Mouse (Mus musculus) lung, adult 18-20 months (tissue): ENCODE data around the gene Tmod1.
A peak's percentile ranks its signal among the peaks of the same experiment; 100 is the strongest.

Experiments
- DNase-seq, 2 experiments: peaks; one replicate each; pipeline ENCODE4 v3.0.0; 2022; ENCODE audit warnings: mixed read lengths in 2 of 2

Tmod1 gene

DNA sequence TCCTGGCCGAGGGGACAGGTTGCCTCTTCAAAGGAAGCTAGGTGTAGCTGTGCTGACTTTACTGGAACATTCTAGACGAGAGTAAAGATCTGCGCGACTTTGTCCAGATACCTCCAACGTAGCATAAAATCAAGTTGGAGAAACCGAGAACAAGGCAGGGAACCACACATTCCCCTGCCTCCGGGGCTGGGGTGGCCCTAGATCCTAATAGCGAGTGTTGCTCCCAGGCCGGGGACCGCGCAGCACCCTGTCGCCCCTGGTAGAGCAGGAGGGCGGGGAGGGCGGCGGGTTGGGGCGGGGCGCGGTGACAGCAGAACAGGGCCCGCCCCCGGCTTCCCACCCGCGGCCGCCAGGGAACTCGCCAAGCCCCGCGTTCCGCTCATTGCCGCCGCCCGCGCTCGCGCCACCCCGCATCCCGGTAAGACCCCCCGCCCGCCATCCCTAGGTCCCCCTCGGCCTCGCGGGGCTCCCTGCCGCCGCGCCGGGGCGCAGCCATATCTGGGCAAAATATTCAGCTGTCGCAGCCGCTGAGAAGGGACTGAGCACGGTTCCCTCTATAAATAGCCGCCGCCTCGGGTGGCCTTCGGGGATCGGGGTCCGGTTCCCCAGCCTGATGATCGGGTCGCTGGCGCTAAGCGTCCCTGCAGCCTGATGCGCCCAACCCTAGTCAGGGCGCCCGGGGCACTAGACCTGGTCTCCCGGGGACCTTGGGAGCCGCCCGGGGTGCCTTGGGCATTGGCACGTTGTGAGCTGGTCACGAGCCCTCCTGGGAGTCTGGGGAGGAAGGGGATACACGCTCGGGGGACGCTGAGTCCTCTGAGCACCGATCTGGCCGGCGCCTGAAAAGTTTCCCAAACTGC is at the start of gene Tmod1:
Gene Tmod1, plus strand, starts transcription at position 44 of the 860 bp plus-strand sequence.
- peak; percentile 70 to 76 for DNase-seq

DNA sequence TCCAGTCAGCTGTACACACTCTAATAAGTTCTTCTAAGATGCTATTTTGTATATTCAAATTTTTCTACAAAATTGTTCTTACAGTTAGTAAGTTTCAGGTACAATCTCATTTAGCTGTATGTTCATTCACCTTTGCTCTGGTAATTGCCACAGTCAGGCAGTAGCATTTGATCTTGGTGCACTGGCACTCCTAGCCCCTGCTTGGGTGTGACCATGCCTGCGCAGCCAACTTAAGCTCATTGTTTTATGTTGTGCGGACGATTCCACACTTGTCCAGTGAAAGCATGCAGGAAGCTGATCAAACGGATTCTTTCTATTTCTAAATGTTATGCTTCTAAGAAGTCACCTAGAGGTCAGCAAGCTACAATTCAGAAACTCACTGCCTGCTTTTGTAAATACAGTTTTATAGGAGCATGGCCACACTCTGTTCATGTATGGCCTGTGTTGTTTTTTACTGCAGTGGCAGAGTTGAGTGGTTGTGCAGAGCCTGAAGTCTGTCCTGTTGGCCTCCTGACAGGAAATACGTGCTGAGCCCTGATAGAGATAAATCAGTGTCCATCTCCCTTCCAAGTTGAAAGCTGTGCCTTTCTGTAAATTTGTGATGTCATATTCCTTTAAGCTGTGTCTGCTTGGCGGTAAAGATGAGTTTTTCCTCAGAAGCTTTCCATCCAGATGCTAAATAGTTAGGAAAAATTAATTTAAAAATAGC is 48.2 kb upstream of the Tmod1 start:
- DNase-seq: no peak

- DNase-seq: no peak
These were observed 40.2 kb upstream of the Tmod1 start for GRCm38 (mm10) chr4:45998536-45998935.

DNA sequence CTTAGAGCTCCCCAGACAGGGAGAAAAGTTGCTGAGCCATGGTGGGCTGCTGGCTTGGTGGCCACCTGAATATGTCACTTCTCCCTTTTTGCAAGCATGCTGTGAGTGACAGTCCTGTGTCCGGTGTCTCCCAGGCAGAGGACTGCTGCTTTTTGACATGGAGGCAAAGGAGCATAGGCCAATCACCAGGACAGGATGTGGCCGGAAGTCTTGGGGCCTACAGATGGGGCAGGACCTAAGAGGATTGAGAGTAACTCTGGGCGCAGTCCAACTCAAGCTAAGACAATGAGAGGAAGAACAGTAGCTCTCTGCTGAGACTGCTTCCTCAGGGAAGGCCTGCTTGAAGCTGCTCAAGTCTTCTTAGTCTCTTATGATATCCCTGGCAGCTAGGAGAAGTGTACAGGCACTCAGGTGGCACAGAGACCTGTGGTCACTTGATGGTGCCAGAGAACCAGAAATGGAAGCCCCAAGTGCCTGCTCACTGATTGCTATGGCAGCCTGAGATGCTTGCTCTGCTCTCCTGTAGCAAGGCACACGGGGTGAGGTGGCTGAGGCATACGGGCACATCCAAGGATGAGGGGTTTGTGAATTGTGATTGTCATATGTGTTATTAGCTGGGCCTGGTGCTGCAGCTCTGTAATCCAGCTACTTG is 30.5 kb upstream of the Tmod1 start:
- no peak for DNase-seq

GRCm38 (mm10) chr4:46011698-46012097 is 27.0 kb upstream of the Tmod1 start:
- DNase-seq: no peak

DNA sequence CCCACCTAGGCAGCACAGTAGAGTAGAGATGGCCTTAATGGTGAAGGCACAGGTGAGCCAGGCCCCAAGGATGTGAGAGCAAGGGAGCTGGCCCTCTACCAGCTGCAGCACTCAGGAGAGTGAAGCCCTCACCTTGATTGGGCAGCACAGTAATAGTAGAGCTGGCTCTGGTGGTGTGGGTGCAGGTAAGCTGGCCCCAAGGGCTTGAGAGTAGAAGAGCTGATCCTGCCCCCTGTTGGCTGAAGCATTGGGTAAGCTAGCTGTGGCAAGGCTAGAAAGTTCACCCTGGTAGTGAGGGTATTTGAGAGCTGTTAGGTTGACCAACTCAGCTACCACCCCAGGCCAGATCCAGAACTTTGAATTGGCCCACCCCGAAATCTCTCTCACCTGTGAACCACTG is 23.1 kb upstream of the Tmod1 start:
- no peak for DNase-seq

- DNase-seq: no peak
These were observed 15.7 kb upstream of the Tmod1 start for GRCm38 (mm10) chr4:46023021-46023481.

- peak in 1 of 2 experiments; percentile 26 for DNase-seq
These were observed 12.8 kb upstream of the Tmod1 start for GRCm38 (mm10) chr4:46025893-46026292.

DNA sequence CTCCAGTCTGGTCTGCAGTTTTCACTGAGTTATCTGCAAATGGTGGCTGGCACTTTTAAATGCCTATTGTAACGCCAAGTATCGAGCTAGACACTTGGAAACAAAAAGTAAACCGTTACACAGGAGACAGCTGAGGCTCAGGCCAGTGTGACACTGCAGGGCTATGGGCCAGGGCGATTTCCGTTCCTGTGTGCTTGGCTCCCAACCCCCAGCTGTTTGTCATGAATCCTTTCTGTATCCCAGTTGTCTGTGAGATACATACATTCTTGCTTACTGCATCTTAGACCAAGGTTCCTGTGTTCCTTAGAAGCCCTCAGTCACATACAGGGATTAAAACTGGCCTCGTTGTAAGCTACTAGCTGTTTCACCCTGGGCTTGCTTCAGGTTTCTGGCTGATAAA is 10.5 kb upstream of the Tmod1 start:
- DNase-seq: no peak

GRCm38 (mm10) chr4:46028781-46029180 is 10.0 kb upstream of the Tmod1 start:
- DNase-seq: no peak

GRCm38 (mm10) chr4:46029552-46029951 is 9.2 kb upstream of the Tmod1 start:
- peak; percentile 45 to 56 for DNase-seq

- DNase-seq: no peak
These were observed 6.3 kb upstream of the Tmod1 start for GRCm38 (mm10) chr4:46032448-46032847.

DNA sequence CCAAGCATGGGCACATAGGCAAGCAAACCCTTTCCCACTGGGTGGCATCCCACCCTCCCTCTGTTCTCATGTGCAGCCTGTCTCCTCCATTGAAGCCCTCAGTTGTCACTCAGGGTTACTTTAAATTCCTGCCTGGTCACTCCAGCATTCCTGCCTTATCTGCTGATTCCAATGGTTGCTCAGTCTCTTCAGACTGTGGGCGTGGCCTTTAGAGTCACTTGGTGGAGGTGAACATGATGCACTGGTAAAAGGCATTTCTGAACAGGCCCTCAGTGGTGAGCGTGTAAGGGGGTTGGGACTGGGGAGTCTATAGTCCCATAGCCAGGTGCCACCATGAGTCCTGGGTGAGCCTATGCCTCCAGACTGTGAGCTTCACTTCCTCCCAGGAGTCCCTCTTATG is 5.5 kb upstream of the Tmod1 start:
- peak; percentile 84 to 88 for DNase-seq

DNA sequence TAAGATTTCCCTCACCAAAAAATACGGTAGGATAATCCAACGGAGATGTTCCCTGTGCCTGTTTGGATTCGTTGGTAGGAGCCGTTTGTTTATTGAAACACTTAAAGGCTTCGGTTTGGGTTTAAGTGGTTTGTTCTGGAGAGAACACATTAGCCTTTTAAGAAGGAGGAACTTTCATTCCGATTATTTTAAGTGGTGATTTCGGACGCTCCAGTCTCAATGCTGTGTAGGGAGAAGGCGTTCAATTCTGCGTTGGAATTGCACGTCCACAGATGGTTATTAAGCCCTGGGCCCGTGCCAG is 194 bp upstream of the Tmod1 start:
- peak in 1 of 2 experiments; percentile 70 for DNase-seq

DNA sequence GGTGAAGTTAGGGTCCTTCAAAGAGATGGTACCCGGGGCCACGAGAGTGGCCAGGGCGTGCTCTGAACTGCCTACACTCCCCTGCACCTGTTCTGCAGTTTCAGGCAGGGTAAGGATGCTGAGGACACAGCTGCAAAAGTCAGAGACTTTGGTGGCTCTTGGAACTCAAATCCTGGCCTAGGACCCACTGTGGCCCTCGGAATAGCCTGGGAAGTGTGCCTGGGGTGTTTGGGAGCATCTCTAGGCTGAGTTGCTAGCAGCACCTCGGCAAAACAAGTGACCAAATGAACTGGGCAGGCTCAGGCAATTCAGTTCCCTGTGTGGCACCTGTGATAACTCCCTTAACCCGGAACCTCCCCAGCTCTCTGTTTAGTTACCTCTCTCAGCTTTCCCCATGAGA is 1.2 kb downstream of the Tmod1 start:
- DNase-seq: no peak

DNA sequence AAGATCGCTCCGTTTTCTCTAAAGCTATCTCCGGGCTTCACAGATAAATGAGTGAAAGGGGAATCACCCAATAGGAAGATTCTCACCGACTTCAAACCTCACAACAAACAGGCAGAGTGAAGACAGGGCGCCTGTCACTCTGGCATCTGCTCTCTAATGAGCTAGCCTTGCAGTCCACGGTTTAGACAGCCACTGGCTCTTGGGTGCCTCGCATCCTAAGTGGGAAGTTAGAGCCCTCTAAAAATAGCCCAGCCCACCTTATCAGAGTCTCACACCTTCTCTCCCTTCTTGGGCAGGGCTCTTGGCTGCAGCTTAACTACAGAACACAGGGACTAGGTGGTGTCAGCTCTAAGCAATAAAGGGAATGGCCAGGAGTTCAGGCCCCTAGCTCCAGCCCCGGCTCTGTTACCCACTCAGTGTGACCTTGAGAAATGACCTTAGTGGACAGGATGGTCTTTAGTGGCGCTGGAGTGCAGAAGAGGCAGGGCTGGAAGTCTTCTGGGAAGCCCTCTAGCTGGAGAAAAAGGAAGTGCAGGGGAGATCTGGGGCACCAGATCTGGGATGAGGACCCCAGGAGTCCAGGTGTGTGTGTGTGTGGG is 2.0 kb downstream of the Tmod1 start:
- DNase-seq: peak in 1 of 2 experiments; percentile 36

- no peak for DNase-seq
These were observed 3.2 kb downstream of the Tmod1 start for GRCm38 (mm10) chr4:46041761-46042504.

DNA sequence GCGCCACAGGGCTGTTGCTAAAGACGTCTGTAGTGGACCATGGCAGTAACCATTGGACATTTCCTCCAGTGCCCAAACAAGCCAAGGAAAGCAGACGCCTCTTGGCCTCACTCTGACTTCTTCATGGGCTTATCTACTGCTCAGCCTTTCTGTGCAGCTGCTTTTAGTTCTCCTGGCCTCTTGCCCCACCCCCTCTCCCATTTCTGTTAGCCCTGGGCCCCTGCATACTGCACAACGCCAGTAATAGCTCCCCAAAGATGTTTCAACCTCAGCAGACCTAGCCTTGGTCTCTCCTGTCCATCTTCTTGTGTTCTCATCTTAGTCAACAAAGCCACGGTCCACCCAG is 3.7 kb downstream of the Tmod1 start:
- DNase-seq: no peak

- no peak for DNase-seq
These were observed 4.6 kb downstream of the Tmod1 start for GRCm38 (mm10) chr4:46043361-46043760.

GRCm38 (mm10) chr4:46047971-46048370 is 9.2 kb downstream of the Tmod1 start:
- no peak for DNase-seq

GRCm38 (mm10) chr4:46048418-46048817 is 9.7 kb downstream of the Tmod1 start:
- DNase-seq: no peak

GRCm38 (mm10) chr4:46053323-46054107 is 14.8 kb downstream of the Tmod1 start:
- DNase-seq: peak; percentile 38 to 50
